Mouse (Mus musculus) cerebellum, adult 2 months (tissue): Measurements from ENCODE around the gene Prim2. TPM values are rescaled to one million over a fixed set of nuclear protein-coding genes. Genes with fewer than 3 reads are reported as not detected.

Experiments
- DNase-seq, 2 experiments: peaks; one replicate each; pipeline ENCODE4 v3.0.0; 2021
- H3K27ac ChIP-seq: fragments of 200-500 bp; 2 replicates; pipeline ENCODE4 v1.5.1; 2012; ENCODE audit warnings: low read length, control low read depth, inconsistent platforms; ENCODE audit not compliant: insufficient read depth
- H3K27me3 ChIP-seq: fragments of 200-500 bp; 2 replicates; pipeline ENCODE4 v1.6.1; 2012; ENCODE audit warnings: inconsistent platforms, mild to moderate bottlenecking, low read length, moderate library complexity; ENCODE audit not compliant: control insufficient read depth, insufficient read depth
- H3K4me1 ChIP-seq: fragments of 200-500 bp; 2 replicates; pipeline ENCODE4 v1.6.1; 2011; ENCODE audit warnings: low read length; ENCODE audit not compliant: control insufficient read depth, insufficient read depth
- H3K4me3 ChIP-seq: fragments of 200-500 bp; replicated peaks from 2 replicates; pipeline ENCODE3; 2011; ENCODE audit warnings: mild to moderate bottlenecking, low read depth, low read length, control low read depth; ENCODE audit not compliant: insufficient read depth
- CTCF ChIP-seq: fragments of 200-500 bp; IDR thresholded peaks from 2 replicates; pipeline ENCODE4 v1.5.1; 2011; ENCODE audit warnings: low read depth, mild to moderate bottlenecking, control low read depth, low read length, moderate library complexity, borderline replicate concordance; ENCODE audit not compliant: insufficient read depth
- POLR2A ChIP-seq: fragments of 200-500 bp; IDR thresholded peaks from 2 replicates; pipeline ENCODE4 v1.6.1; 2011; ENCODE audit warnings: low read length, control low read depth, borderline replicate concordance; ENCODE audit not compliant: insufficient read depth
- WGBS: fragments of 180-500 bp; shearing (Covaris S2); methylation state at CpG from one replicate; pipeline ENCODE4 v1.1.7; 2018; 5-methylcytosine and 5-hydroxymethylcytosine counted together
- polyA plus RNA-seq: library from polyadenylated mRNA; depleted of rRNA; stranded (reverse); fragments of >200 nt; gene quantifications from 2 replicates; pipeline ENCODE4 v1.2.3, GENCODE M21; 2012

The Prim2 gene
- polyA plus RNA-seq, 1 experiment = 11.8 TPM

DNA sequence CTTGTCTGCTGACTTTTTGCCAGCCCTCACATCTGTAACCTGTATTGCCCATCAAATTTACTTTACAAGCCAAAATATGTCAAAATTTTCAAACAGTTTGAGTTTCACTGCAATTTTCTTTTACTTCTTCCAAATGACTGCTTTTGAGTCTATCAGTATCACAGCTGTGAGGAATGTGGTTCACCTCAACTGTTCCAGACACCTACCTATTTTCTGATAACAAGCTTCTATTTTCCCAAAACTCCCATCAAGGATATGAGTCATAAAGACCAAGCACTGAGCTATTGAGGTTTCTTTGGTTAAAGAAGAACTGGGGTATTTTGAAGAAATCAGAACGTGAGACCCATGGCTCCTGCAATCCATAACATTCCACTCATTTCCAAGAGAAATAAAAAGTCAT lies 57.5 kb downstream of the Prim2 start:
- no peaks in the 10 kb centered on the region; the same call in 1 of the 2 replicates for H3K27me3 ChIP-seq
- no peak overlapping the region for H3K4me3 ChIP-seq
- 88% methylated on average over 1 of the region's 1 CpGs for WGBS
- H3K27ac ChIP-seq = no peak overlapping the region
- TF ChIP-seq POLR2A (no peak), CTCF (no peak)
- no peak for DNase-seq
- no peaks in the 10 kb centered on the region for H3K4me1 ChIP-seq

DNA sequence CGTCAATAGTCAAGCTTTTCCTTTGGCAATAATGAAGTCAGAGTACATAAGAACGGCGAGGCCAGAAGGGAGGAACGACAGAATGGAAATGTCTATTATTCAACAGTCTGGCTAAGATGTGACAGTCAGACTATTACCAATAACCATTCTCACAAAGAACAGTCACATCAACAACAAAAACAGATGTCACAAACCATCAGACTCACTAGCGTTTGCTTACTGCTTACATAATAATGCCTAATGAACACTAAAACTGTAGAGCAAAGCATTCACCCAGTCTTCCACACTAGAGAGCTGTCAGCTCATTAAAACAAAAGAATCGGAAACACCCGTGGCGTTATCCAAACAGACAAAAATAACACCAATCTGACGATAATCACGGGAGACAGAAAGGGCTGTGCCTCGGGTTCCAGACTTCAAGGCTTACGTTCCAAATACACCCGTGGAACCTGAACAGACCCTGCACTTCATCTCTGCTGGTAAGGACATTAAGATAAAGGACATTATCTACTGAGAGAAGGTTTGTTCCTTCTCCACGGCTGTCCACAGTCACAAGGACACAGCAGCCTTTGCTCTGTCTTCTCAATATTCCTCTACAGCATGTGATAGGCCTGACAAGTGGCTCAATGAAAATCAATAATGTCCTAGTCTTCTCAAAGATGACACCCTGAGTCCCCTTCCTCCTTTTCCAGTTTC lies 59.4 kb downstream of the Prim2 start:
- 76% methylated on average over 14 of the region's 14 CpGs for WGBS
- TF ChIP-seq POLR2A (no peak), CTCF (no peak)
- no peaks in the 10 kb centered on the region for H3K4me1 ChIP-seq
- H3K4me3 ChIP-seq = no peak overlapping the region
- no peak overlapping the region for H3K27ac ChIP-seq
- no peaks in the 10 kb centered on the region; the same call in 1 of the 2 replicates for H3K27me3 ChIP-seq
- no peak for DNase-seq

DNA sequence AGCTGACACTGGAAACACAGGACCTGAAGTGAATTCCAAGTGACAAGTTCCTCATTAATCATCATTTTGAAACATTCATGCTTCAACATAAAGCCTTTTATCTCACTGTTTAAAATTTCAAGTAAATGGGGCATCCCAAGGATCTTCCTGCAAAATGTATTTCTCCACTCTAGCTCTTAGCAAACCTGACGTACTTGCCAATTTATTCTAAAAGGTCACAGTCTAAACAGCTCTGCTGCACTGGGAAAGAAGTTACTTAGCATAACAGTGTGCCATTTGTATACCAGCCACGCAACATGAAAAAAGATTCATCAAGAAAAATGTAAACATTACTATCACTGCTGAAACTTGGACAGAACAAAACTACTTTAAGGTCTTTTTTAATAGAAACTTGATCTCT lies 61.5 kb downstream of the Prim2 start:
- TF ChIP-seq POLR2A (no peak), CTCF (no peak)
- Histone ChIP-seq H3K4me3 (no peak overlapping the region), H3K4me1 (no peaks in the 10 kb centered on the region), H3K27ac (no peak overlapping the region), H3K27me3 (no peaks in the 10 kb centered on the region)
- no peak for DNase-seq
- WGBS = 72% methylated on average over 2 of the region's 2 CpGs

DNA sequence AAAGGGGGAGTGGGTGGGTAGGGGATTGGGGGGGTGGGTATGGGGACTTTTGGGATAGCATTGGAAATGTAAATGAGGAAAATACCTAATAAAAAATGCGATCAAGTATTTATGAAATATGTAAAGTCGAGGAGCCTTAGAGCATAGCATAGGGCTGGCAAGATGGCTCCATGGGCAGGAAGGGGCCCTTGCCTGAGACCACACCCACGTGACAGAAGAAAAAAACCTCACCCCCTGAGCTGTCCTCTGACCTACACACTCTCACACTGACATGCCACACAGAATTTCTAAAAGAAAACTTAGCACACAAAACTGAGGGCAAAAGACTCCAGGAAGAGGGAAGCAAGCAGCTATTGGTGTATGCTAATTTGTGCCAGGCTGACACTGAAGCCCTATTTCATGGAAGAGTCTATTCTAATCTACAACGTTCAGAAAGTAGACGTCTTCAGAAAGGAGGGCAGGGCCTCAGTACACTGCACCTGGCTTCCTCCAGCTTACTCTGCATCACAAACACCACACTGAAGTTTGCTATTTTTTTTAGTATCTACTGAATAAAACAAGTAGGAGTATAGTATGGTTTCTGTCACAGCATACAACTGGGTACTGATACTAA lies 65.4 kb downstream of the Prim2 start:
- H3K4me3 ChIP-seq = no peak overlapping the region
- DNase-seq = no peak
- no peaks in the 10 kb centered on the region for H3K27me3 ChIP-seq
- TF ChIP-seq CTCF (no peak), POLR2A (no peak)
- peaks cover 3% of the 10 kb centered on the region; the same call in 1 of the 2 replicates for H3K4me1 ChIP-seq
- no peak overlapping the region for H3K27ac ChIP-seq
- WGBS = 90% methylated on average over 5 of the region's 5 CpGs

DNA sequence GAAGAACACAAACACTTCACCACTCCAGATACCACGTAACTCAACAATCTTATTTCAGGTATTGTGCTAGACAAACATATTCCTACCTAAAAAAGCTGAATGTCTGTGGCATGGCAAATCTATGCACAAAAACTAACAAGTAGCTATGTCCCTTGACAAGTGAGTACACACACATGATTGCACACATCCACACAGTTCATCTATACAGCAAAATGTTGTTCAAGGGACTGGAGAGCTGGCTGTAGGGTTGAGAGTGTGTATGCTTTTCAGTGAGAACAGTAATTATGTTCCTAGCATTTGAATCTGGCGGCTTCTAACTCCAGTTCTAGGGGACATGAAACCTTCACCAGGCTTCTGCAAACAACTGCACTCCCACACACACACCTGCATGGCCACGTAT lies 69.9 kb downstream of the Prim2 start:
- DNase-seq = no peak
- 96% methylated on average over 3 of the region's 3 CpGs for WGBS
- peaks cover 3% of the 10 kb centered on the region; the same call in 1 of the 2 replicates for H3K4me1 ChIP-seq
- no peak overlapping the region for H3K27ac ChIP-seq
- TF ChIP-seq POLR2A (no peak), CTCF (no peak)
- H3K27me3 ChIP-seq = no peaks in the 10 kb centered on the region
- no peak overlapping the region for H3K4me3 ChIP-seq

DNA sequence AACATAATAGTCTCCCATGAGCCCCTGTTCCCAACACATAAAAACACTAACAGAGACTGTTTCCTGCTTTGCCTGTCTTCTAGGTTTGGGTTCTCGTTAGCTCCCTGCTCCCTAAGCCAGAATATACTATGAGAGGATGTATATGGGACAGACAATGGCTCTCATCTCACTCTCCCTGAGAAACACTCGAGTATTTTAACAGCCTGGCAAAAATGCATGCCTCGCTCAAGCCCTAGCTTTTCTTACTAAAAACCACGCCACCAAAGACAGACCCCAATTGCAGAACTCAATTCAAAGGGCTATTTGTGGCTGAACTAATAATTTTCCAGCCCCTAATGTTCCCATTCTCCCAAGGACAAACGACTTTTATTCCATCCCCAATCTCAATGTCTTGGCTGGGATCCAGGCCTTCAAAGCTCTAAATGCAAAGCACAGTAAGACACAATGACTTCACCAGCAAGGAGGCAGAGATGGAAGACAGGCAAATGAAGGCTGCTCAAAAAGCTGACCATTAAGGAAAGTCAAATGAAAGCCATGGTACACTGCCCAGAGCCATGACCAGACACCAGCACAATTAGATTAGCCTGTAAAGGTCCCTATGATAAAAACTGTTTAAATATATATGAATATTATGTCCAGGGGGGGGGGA lies 70.5 kb downstream of the Prim2 start:
- Histone ChIP-seq H3K4me1 (peaks cover 3% of the 10 kb centered on the region; the same call in 1 of the 2 replicates), H3K27me3 (no peaks in the 10 kb centered on the region), H3K27ac (no peak overlapping the region), H3K4me3 (no peak overlapping the region)
- no peak for DNase-seq
- TF ChIP-seq CTCF (no peak), POLR2A (no peak)
- WGBS = 70% methylated on average over 5 of the region's 5 CpGs

DNA sequence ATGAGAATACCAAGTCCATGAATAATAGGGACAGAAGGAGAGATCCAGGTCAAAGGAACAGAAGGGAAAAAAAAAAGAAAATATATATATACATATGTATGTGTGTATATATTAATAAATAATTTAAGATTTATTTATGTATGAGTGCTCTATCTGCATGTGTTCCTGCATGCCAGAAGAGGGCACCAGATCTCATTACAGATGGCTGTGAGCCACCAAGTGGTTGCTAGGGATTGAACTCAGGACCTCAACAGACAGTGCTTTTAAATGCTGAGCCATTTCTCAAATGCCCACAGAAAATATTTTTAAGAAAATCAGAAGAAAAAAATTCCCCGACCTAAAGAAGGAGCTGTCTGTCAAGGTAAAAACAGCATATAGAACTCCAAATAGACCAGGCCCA lies 72.6 kb downstream of the Prim2 start:
- Histone ChIP-seq H3K4me3 (no peak overlapping the region), H3K4me1 (no peaks in the 10 kb centered on the region), H3K27me3 (no peaks in the 10 kb centered on the region), H3K27ac (no peak overlapping the region)
- WGBS = 89% methylated on average over 1 of the region's 1 CpGs
- TF ChIP-seq POLR2A (no peak), CTCF (no peak)
- DNase-seq = no peak
